Mouse (Mus musculus): ENCODE data around the gene Cyld.
A peak's percentile ranks its signal among the peaks of the same experiment; 100 is the strongest.
"Not testable (repeated sequence)": the region's sequence is repeated elsewhere in the genome, so short reads cannot be mapped to it uniquely, and the experiment has no call there.

Gene Cyld

DNA sequence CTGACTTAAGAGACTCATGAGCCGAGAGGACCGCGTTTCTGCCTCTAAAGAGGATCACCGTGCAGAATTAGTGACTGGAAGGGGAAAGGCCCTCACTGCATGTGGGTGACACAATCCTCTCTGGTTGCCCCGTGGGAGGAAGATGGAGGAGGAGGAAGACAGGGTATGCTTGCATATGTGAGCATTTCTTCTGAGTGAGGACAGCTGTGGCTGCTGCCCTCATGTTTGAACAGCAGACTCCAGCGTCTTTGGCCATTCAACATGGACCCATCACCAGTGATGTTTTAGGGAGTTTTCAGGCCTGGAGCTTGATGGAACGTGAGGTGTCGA, 10.0 kb upstream of the Cyld start:
- DNase-seq (ENCODE audit: low spot score in 2 of 2) = no peak

GRCm38 (mm10) chr8:88689151-88689550, 7.7 kb upstream of the Cyld start:
- no peak for DNase-seq (ENCODE audit: low spot score in 2 of 2)

GRCm38 (mm10) chr8:88689891-88690290, 6.9 kb upstream of the Cyld start:
- no peak for DNase-seq (ENCODE audit: low spot score in 2 of 2)

DNA sequence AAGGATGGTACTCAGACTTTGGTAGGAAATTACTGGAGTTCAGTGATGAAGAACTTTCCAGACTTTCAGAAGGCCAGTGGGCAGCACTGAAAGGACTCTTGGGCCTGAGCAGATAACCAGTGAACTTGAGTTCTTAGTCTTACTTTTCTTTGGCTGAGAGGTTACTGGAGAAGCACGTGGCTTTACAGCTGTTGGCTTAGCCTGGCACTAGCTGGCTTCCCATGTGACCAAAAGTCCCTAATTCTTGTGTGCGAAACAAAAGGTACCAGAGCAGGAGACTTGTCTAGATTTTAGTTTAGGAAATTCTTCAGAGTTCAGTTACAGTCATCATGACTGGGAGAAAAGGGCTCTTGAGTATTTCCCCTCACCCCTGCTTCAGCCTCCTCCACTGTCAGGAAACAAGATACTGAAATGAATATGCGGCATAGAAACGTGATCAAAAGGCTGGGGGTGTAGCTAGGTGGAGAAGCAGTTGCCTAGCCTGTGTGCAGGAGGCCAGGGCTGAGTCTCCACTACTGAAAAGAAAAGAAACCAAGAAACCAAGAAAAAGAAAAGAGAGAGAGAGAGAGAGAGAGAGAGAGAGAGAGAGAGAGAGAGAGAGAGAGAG, 5.4 kb upstream of the Cyld start:
- DNase-seq (ENCODE audit: low spot score in 2 of 2) = no peak

- no peak for DNase-seq (ENCODE audit: low spot score in 2 of 2)
These were observed 4.9 kb upstream of the Cyld start for GRCm38 (mm10) chr8:88691961-88692360.

DNA sequence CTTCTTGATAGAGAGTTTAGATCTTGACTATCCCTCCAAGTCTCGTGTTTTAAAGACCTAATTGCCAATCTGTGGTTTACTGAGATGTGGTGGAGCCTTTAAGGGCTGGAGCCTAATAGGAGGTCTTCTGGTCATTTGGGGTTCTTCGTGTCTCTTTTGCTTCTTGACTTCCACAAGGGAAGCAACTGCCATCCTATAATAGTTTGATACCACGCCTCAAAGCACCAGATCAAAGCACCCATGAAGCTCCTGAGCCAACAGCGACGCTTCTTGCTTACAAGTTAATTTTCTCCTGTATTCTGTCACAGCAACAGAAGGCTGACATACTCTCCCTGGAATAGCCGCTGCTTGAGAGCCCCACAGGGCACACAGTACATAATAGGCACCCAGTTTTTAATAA, 4.0 kb upstream of the Cyld start:
- no peak for DNase-seq (ENCODE audit: low spot score in 2 of 2)

GRCm38 (mm10) chr8:88693376-88693775, 3.5 kb upstream of the Cyld start:
- DNase-seq (ENCODE audit: low spot score in 2 of 2) = no peak

DNA sequence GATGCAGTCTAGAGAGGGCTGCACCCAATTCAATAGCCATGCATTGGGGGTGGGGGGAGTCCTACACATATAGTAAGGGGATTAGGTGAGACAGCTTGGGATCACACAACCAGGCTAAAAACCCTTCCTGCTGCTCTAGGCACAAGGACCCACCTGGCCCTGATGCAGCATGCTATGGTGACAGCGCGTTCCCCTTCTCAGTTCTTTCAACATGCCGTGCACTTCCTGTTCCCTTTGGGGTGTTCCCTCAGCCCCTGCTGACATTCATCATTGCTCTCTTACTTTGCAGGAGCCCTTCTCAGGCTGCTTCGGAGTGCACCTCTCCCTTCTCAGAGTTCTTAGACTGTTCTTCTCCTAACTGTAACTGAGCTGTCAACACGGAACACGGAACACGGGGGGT, 2.5 kb upstream of the Cyld start:
- no peak for DNase-seq (ENCODE audit: low spot score in 2 of 2)

DNA sequence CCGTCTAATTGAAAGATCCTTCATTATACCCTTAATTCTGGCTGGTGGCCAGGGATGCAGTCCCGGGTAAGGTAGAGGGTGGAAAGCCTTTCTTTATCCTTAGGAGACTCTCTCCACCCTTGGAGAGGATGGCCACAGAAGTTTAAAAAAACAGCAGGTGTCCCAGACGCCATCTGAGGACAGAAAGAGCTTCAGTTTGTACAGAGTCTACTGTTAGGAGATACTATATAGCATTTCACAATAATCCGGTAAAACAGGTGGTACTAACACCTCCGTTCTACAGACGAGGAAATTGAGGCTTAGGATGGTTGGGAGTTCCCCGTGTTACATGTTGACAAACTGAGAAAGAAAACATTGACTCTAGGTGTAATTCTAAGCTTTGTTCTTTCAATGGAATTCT, 600 bp upstream of the Cyld start:
- DNase-seq (ENCODE audit: low spot score in 2 of 2) = no peak

DNA sequence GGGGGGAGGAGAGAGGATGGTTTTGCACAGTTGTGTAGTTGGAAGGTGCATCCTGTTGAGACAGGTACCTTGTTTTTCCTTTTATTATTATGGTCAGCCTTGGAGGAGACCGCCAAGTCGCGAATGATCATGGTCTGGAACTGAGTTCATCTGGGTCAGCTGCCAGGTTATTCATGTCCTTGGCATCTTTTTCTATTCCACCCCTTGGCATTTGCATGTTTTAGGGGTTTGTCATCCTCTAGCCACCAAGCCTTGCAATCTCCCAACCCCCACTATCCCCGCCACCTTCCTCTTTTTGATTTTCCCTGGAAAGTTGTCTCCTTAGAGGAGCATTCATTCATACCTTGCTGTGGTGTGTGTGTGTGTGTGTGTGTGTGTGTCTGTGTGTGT, 809 bp downstream of the Cyld start:
- no peak for DNase-seq (ENCODE audit: low spot score in 2 of 2)

DNA sequence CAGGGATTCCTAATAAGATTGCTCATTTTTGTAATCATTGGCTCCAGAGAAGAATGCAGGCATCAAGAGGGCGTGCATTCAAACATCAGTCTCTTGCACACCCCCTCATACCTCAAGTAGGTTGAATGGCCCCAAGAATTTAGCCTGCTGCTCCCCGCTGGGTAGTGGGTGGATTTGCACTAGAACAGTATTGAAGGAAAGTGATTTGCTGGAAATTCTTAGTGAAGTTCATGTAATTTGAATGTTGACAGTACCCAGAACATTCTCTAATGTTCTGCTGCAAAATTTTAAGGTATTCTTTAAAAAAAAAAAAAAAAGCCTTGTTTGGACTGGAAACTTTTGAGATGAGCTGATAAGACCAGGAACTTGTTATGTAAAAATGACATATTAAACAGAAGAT, 1.2 kb downstream of the Cyld start:
- no peak for DNase-seq (ENCODE audit: low spot score in 2 of 2)

DNA sequence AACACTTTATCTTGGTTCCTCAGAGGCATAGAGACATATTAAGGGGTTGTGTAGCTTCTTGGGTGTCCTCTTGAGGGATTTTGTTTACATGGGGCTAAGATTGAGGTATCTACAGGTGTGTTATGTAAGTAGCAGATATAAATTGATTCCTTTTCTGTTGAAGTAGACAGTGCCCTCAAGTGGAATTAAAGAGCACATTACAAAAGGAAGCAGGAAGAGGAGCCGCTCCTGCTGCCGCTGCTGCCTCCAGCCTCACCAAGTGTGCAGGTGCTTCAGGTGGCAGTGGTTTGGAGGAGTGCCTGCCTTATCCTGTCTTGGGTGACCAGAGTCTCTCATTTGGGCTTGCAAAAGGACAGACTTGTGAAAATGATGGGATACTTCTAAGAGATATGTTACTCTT, 4.8 kb downstream of the Cyld start:
- DNase-seq (ENCODE audit: low spot score in 2 of 2) = peak in 1 of 2 experiments; percentile 22

- DNase-seq (ENCODE audit: low spot score in 2 of 2) = no peak
These were observed 6.0 kb downstream of the Cyld start for GRCm38 (mm10) chr8:88702816-88703215.

DNA sequence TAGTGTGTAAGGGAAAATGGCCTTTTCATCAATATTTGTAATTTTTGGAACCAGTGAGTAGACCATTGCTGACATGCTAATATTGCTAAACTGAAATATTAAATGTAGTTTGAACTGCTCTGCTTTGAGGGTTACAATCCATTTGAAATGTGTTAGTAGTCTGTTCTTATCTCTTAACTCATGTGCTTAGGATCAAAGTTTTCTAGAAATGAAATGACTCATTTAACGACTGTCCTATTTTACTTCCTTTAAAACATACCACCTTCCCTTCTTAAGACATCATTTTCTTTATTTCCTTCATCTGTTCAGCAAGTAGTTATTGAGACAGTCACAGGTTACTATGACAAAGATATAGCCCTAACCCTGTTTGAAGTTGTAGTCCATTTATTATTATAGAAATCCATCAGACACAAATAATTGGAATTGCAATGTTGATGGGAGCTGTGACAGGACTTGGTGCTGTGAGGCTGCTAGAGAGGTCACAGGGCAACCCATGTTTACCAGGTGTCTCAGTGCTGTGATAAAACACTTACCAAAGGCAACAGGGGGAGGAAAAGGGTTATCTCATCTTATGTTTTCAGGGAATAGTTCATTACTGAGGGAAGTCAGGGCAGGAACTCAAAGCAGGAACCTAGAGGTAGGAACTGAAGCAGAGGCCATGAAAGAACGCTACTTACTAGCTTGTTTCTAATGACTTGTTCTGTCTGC, 26.6 kb downstream of the Cyld start:
- DNase-seq (ENCODE audit: low spot score in 2 of 2) = no peak

GRCm38 (mm10) chr8:88755175-88755791, 58.5 kb downstream of the Cyld start:
- DNase-seq (ENCODE audit: low spot score in 2 of 2) = peak; percentile 77 to 95

DNA sequence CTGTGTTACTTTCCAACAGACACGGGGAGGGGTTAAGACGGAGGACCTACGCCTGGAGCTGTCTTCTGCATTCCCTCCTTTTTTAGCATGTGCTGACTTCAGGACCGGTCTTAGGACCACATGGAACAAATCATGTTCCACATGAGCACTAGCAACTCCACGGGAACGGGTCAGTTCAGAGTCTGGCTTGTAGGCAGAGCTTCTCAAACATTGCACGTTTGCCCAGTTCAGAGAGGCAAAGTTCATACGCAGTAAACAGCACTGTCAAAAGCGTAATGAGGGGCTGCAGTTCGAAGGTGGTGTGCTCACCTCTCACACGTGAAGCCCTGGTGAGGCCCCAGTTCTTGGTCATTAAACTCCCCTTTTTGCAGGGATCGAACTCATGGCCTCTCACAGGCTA, 65.2 kb downstream of the Cyld start:
- no peak for DNase-seq (ENCODE audit: low spot score in 2 of 2)

GRCm38 (mm10) chr8:88771241-88771640, 74.4 kb downstream of the Cyld start:
- DNase-seq (ENCODE audit: low spot score in 2 of 2) = no peak

DNA sequence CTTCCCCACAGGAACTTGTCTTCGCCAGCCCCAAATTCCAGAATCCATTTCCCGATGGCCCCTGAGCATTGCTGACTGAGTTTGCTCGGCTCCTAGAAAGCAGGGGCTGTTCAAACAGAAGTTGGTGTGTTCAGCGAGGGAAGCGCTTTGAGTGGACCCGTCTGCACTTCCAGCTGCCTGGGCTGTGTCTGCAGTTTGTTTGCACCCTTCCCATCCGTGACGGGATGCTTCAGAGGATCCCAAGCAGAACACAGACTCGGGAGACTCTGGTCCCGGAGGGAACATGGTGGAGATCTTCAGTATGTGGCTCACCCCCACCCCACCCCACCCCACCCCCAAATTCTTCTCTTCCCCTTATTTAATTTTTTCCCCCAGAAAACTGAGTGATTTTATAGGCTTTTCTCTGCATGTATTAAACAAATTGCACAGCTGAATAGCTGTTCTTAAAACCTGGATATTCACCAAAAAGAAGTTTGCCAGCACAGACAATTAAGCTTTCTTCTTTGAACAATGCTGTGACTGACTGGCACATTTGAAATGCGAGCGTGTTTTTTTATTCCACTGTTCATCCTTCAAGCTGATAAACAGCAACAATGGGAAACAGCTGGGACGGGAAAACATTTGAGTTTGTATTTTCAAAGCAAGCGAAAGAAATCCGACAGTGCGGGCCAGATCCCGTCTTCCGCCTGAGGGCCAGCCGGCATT, 77.9 kb downstream of the Cyld start:
- DNase-seq (ENCODE audit: low spot score in 2 of 2) = no peak

- DNase-seq (ENCODE audit: low spot score in 2 of 2) = no peak
These were observed 78.4 kb downstream of the Cyld start for GRCm38 (mm10) chr8:88775298-88775646.

- DNase-seq (ENCODE audit: low spot score in 2 of 2) = no peak
These were observed 83.3 kb downstream of the Cyld start for GRCm38 (mm10) chr8:88780142-88780541.

- DNase-seq (ENCODE audit: low spot score in 2 of 2) = no peak
These were observed 84.5 kb downstream of the Cyld start for GRCm38 (mm10) chr8:88781283-88781682.

DNA sequence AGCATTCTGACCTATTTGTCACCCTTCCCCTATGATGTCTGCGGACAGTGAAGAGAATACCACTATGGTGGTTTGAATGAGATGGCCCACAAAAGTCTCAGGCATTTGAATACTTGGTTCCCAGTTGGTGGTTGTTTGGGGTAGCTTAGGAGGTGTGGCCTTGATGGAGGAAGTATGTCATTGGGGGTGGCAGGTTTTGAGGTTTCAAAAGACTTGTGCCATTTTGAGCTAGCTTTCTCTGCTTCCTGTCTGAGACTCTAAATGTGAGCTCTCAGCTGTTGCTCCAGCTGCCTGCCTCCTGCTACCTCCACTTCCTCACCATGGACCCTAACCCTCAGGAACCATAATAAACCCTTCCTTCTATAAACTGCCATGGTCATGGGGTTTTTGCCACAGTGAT, 86.9 kb downstream of the Cyld start:
- DNase-seq (ENCODE audit: low spot score in 2 of 2) = no peak

GRCm38 (mm10) chr8:88788335-88788734, 91.5 kb downstream of the Cyld start:
- not testable (repeated sequence) for DNase-seq (ENCODE audit: low spot score in 2 of 2)

All from left cerebral cortex, adult 9 months (tissue).